Mouse (Mus musculus): ENCODE measurements around the gene Plin1.

Plin1 gene

GRCm38 (mm10) chr7:79732622-79733021, at the start of gene Plin1:
Gene Plin1 (minus strand): TSS chr7:79732903.
- no peak for DNase-seq

GRCm38 (mm10) chr7:79782516-79782855, 49.8 kb upstream of the Plin1 start:
- peak; percentile 55 for DNase-seq

GRCm38 (mm10) chr7:79781826-79782515, 49.3 kb upstream of the Plin1 start:
- DNase-seq: peak; percentile 82

GRCm38 (mm10) chr7:79780647-79781626, 48.2 kb upstream of the Plin1 start:
- DNase-seq: peak; percentile 97

GRCm38 (mm10) chr7:79771561-79772512, 39.1 kb upstream of the Plin1 start:
- DNase-seq: no peak

GRCm38 (mm10) chr7:79769664-79770063, 37.0 kb upstream of the Plin1 start:
- DNase-seq: no peak

- DNase-seq: no peak
These were observed 33.3 kb upstream of the Plin1 start for GRCm38 (mm10) chr7:79765991-79766390.

GRCm38 (mm10) chr7:79762106-79762505, 29.4 kb upstream of the Plin1 start:
- DNase-seq: no peak

- DNase-seq: no peak
These were observed 28.6 kb upstream of the Plin1 start for GRCm38 (mm10) chr7:79761124-79761876.

GRCm38 (mm10) chr7:79759766-79760165, 27.1 kb upstream of the Plin1 start:
- DNase-seq: no peak

GRCm38 (mm10) chr7:79758176-79758575, 25.5 kb upstream of the Plin1 start:
- no peak for DNase-seq

- DNase-seq: no peak
These were observed 23.6 kb upstream of the Plin1 start for GRCm38 (mm10) chr7:79756334-79756733.

GRCm38 (mm10) chr7:79749511-79749910, 16.8 kb upstream of the Plin1 start:
- no peak for DNase-seq

GRCm38 (mm10) chr7:79747659-79748058, 15.0 kb upstream of the Plin1 start:
- no peak for DNase-seq

- no peak for DNase-seq
These were observed 11.9 kb upstream of the Plin1 start for GRCm38 (mm10) chr7:79744585-79744984.

- no peak for DNase-seq
These were observed 11.3 kb upstream of the Plin1 start for GRCm38 (mm10) chr7:79744051-79744450.

- peak; percentile 97 for DNase-seq
These were observed 10.2 kb upstream of the Plin1 start, which contains the start of the genes Pex11a and Wdr93 for GRCm38 (mm10) chr7:79742659-79743536. Gene Pex11a (minus strand): TSS chr7:79743131. Gene Wdr93 (plus strand): TSS chr7:79743163.

- no peak for DNase-seq
These were observed 9.6 kb upstream of the Plin1 start for GRCm38 (mm10) chr7:79742277-79742658.

GRCm38 (mm10) chr7:79740279-79740678, 7.6 kb upstream of the Plin1 start:
- DNase-seq: no peak

GRCm38 (mm10) chr7:79738913-79739312, 6.2 kb upstream of the Plin1 start:
- DNase-seq: no peak

GRCm38 (mm10) chr7:79736511-79736910, 3.8 kb upstream of the Plin1 start:
- no peak for DNase-seq
